Mouse (Mus musculus) forebrain, postnatal 0 days (tissue): ENCODE measurements around the gene Fam57b. TPM values are rescaled to one million over a fixed set of nuclear protein-coding genes. Genes with fewer than 3 reads are reported as not detected.

Experiments used
- ATAC-seq: fragments of 200-750 bp; cut with Nextera tagmentation; 2 replicates; pipeline ENCODE4 v1.8.0; 2017; ENCODE audit warnings: mild to moderate bottlenecking, moderate library complexity
- DNase-seq: peaks from one replicate; pipeline ENCODE4 v3.0.0-alpha.2; 2015
- H3K27ac ChIP-seq: fragments of 300-500 bp; sonication (generic); 2 replicates; pipeline ENCODE4 v1.5.1; 2014; ENCODE audit warnings: low read depth, mild to moderate bottlenecking, antibody characterized with exemption, low read length, moderate library complexity, mixed read lengths
- H3K27me3 ChIP-seq: fragments of 300-500 bp; sonication (generic); 2 replicates; pipeline ENCODE4 v1.6.1; 2014; ENCODE audit warnings: mild to moderate bottlenecking, low read length, mixed read lengths; ENCODE audit not compliant: insufficient read depth
- H3K36me3 ChIP-seq: fragments of 300-500 bp; sonication (generic); 2 replicates; pipeline ENCODE4 v1.6.1; 2014; ENCODE audit warnings: mild to moderate bottlenecking, moderate library complexity; ENCODE audit not compliant: insufficient read depth
- H3K4me1 ChIP-seq: fragments of 300-500 bp; sonication (generic); 2 replicates; pipeline ENCODE4 v1.6.1; 2014; ENCODE audit warnings: antibody characterized with exemption; ENCODE audit not compliant: insufficient read depth
- H3K4me2 ChIP-seq: fragments of 300-500 bp; sonication (generic); 2 replicates; pipeline ENCODE4 v1.6.1; 2014; ENCODE audit warnings: low read depth, mild to moderate bottlenecking, moderate library complexity
- H3K4me3 ChIP-seq: fragments of 300-500 bp; sonication (generic); 2 replicates; pipeline ENCODE4 v1.5.1; 2014; ENCODE audit warnings: low read depth, low read length, mixed read lengths
- H3K9ac ChIP-seq: fragments of 300-500 bp; sonication (generic); 2 replicates; pipeline ENCODE4 v1.6.1; 2014; ENCODE audit warnings: mild to moderate bottlenecking
- H3K9me3 ChIP-seq: fragments of 300-500 bp; sonication (generic); 2 replicates; pipeline ENCODE4 v1.6.1; 2016; ENCODE audit warnings: low read length
- CTCF ChIP-seq: sonication (generic); IDR thresholded peaks from 2 replicates; pipeline ENCODE4 v1.5.1; 2016; ENCODE audit warnings: antibody characterized with exemption, control low read depth, low read depth
- WGBS: fragments of 180-500 bp; shearing (Covaris S2); extraction: QIAGEN DNeasy Blood & Tissue Kit; methylation state at CpG from one replicate; pipeline ENCODE4 v1.1.7; 2014; 5-methylcytosine and 5-hydroxymethylcytosine counted together
- polyA plus RNA-seq: library from polyadenylated mRNA; unstranded; fragments of >200 nt; fragmentation: Nextera tagmentation; extraction: Ambion mirVana; gene quantifications from 2 replicates; pipeline ENCODE4 v1.2.1, GENCODE M21; 2015
- total RNA-seq: library from RNA; depleted of rRNA; stranded (reverse); fragments of >200 nt; gene quantifications from 2 replicates; pipeline ENCODE4 v1.2.3, GENCODE M21; 2014

Gene Fam57b
- total and polyA plus RNA-seq, 2 experiments from 2014 or later: 34.4 to 42.6 TPM

DNA sequence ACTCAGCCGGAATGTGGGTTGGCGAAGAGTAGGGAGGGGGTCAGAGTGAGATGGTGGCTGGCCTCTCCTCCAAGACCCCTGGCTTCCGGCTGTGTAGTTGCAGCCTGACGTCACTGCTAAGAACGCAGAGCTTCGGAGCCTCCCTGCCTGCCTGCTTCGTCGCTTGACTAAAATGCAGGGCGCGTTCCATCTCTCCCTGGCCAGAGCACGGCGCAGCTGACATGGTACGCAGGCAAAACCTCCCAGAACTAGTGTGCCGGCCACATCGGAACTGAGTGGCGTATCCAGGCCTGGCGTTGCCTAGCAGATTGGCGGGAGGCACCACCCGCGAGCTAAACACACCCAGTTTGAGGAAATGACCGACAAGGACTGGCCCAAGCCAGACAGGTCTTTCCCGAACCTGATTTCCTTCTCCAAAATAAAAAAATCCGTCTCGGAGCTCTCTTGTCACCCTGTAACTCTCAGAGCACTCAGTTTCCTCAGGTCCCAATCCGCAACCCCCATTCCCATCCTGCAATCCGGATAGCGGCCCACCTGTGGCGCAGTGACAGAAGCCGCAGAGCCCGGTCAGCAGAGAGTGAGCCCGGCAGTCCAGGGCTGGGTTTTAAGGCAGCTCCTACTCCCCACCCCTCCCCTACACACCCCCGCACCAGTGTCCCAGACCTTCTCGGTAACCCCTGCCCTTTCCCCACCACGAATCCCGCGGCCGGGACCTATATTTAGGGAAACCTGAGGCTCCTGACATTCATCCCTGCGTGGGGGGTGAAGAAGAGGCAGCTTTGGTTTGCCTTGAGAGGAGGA lies 2.2 kb downstream of the Fam57b start:
- DNase-seq (peak; percentile 92), ATAC-seq (peak; percentile 93)
- no peaks in the 10 kb centered on the region for H3K9me3 ChIP-seq
- H3K27me3 ChIP-seq: no peaks in the 10 kb centered on the region
- peak overlapping the region; percentile 77 for H3K4me2 ChIP-seq
- peak; percentile 56 for TF ChIP-seq CTCF
- peaks cover 7% of the 10 kb centered on the region for H3K4me1 ChIP-seq
- H3K27ac ChIP-seq: peak overlapping the region; percentile 95
- peaks cover 29% of the 10 kb centered on the region for H3K36me3 ChIP-seq
- WGBS: 2% methylated on average over 38 of the region's 38 CpGs
- peak overlapping the region; percentile 81 for H3K4me3 ChIP-seq
- H3K9ac ChIP-seq: peak overlapping the region; percentile 81

DNA sequence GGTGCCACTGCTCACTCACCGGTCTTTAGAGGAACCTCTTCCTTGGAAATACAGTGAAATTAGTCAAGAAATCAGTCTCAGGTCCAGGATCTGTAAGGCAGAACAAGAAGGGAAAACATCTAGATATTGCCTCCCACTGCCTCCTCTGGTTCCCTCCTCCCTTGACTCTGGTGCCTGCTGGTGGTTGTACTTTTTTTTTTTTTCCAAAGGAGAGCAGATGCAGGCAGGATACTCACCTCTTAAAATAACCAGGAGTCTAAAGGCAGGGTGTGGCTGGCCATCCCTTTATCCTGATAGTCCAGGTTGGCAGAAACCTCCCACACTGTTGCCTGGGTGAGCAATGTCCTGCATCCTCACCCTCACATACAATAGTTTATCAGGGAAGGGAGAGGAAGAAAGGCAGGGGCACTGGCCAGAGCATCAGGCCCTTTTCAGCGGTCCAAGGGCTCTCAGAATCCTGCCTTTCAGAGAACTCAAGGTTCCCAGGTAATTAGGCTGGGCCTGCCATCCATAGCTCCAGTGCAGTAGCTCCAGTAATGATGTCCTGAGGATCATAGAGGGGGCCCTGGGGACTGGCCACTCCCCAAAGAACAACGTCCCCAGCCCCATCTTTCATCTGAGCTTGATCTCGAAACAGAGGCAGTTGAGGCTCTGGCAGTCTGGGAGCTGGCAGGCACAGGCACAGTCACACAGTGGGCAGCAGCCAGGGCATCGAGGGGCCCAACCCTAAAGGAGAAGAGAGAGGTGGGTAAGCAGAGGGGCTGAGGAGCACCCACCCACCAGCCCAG lies 3.0 kb downstream of the Fam57b start:
- Histone ChIP-seq H3K4me1 (peaks cover 7% of the 10 kb centered on the region), H3K4me2 (peak overlapping the region; percentile 77), H3K9me3 (no peaks in the 10 kb centered on the region), H3K36me3 (peaks cover 21% of the 10 kb centered on the region), H3K27ac (peak overlapping the region; percentile 95), H3K27me3 (no peaks in the 10 kb centered on the region), H3K4me3 (peak overlapping the region; percentile 81), H3K9ac (peak overlapping the region; percentile 81)
- TF ChIP-seq CTCF: no peak
- DNase-seq (no peak), ATAC-seq (no peak)
- WGBS: 37% methylated on average over 5 of the region's 5 CpGs

DNA sequence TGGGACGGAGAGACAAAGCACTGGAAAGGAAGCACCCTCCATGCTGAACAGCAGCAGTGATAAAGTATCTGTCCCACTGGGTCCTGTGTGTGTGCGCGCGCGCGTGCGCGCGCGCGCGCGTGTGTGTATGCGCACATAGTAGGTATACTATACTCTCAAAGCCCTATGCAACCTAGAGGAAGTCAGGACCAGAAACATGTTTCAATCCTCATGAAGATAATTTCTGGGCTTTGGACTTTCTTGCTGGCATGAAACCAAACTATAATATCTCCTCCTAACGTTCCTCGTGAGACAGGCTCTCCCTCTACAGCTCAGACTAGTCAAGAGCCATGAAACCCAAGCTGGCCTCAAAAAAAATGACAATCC lies 3.6 kb downstream of the Fam57b start:
- Histone ChIP-seq H3K36me3 (peaks cover 15% of the 10 kb centered on the region), H3K27ac (no peak overlapping the region), H3K4me2 (no peak overlapping the region), H3K4me3 (no peak overlapping the region), H3K9me3 (no peaks in the 10 kb centered on the region), H3K4me1 (peaks cover 7% of the 10 kb centered on the region), H3K9ac (no peak overlapping the region), H3K27me3 (no peaks in the 10 kb centered on the region)
- TF ChIP-seq CTCF: no peak
- 93% methylated on average over 16 of the region's 16 CpGs for WGBS
- no peak for DNase-seq
- no peak for ATAC-seq

DNA sequence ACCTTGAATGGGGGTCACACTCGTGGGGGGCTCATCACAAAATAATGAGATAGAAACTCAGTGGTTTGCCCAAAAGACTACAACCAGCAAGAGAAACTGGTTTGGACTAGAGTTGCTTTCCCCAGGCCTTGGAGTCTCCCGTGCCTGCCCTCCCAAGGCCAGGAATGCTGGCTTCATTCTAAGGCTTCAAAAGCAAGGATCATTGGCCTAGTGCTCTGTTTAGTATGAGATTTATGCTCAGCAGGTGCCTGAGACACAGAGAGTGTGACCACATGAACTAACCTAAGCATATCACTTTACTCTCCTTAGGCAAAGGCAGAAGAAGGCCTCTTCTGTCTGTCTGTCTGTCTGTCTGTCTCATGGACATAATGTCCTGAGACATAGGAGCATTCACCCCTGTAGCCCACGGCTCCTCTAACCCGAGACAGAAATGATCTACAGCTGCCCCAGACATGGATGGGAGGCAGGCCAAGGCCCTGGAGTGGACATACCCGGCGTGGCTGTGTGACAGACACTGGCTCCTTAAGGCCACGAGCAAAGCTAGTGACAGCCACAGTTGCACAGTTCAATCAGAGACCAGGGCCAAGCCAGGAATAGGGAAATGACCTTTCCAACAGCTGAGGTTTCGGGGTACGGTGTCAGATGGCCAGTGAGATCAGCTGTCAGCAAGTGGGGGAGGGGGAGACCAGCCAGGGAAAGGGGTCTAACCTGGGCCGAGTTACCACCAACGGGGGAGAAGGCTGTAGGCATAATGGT lies 4.8 kb downstream of the Fam57b start:
- H3K4me2 ChIP-seq: no peak overlapping the region
- H3K4me3 ChIP-seq: no peak overlapping the region
- no peaks in the 10 kb centered on the region for H3K9me3 ChIP-seq
- peaks cover 8% of the 10 kb centered on the region; the same call in 1 of the 2 replicates for H3K36me3 ChIP-seq
- 89% methylated on average over 11 of the region's 11 CpGs for WGBS
- peaks cover 7% of the 10 kb centered on the region for H3K4me1 ChIP-seq
- H3K27ac ChIP-seq: no peak overlapping the region
- H3K27me3 ChIP-seq: no peaks in the 10 kb centered on the region
- ATAC-seq (no peak), DNase-seq (no peak)
- TF ChIP-seq CTCF: no peak
- H3K9ac ChIP-seq: no peak overlapping the region

DNA sequence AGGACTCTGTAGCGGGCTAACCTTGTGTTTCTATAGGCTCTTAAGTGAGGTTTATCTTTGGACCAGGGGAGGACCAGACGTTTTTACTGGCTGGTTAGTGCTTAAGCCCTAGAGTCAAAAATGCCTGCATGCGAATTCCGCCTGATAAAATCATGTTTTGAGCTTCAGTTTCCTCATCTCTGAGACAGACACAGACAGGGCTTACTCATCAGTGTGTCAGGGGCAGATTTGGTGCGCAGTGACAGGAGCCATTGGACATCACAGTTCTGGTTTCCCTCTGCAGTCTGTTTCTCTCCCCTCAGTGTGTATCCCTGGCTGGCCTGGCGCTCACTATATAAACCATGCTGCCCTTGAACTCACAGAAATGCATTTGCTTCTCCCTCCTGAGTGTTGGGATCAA lies 5.7 kb downstream of the Fam57b start:
- Histone ChIP-seq H3K4me2 (no peak overlapping the region), H3K4me3 (no peak overlapping the region), H3K27ac (no peak overlapping the region), H3K27me3 (no peaks in the 10 kb centered on the region), H3K36me3 (peaks cover 8% of the 10 kb centered on the region; the same call in 1 of the 2 replicates), H3K4me1 (peaks cover 3% of the 10 kb centered on the region), H3K9ac (no peak overlapping the region), H3K9me3 (no peaks in the 10 kb centered on the region)
- DNase-seq (no peak), ATAC-seq (no peak)
- no peak for TF ChIP-seq CTCF
- 94% methylated on average over 6 of the region's 6 CpGs for WGBS

DNA sequence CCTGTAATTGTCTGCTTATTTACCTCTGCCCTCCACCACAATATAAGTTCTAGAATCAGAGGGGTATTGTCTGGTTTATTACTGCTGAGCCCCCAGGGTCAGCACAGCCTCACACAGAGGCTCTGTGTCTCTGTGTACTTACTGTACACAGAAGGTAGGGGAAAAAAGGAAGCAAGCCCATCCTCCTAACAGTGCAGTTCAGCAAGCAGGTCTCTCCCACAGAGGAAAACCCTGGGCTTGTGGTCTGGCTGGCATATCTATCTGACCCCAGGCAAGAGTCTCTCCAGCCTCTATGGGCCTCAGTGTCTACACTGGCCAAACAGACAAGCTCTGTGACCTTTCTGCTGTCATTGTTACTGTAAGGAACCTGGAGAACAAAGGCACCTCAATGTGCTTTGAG lies 6.3 kb downstream of the Fam57b start:
- Histone ChIP-seq H3K4me3 (no peak overlapping the region), H3K36me3 (peaks cover 8% of the 10 kb centered on the region; the same call in 1 of the 2 replicates), H3K4me1 (peaks cover 3% of the 10 kb centered on the region), H3K9ac (no peak overlapping the region), H3K27me3 (no peaks in the 10 kb centered on the region), H3K9me3 (no peaks in the 10 kb centered on the region), H3K4me2 (no peak overlapping the region), H3K27ac (no peak overlapping the region)
- ATAC-seq (no peak), DNase-seq (no peak)
- no peak for TF ChIP-seq CTCF

DNA sequence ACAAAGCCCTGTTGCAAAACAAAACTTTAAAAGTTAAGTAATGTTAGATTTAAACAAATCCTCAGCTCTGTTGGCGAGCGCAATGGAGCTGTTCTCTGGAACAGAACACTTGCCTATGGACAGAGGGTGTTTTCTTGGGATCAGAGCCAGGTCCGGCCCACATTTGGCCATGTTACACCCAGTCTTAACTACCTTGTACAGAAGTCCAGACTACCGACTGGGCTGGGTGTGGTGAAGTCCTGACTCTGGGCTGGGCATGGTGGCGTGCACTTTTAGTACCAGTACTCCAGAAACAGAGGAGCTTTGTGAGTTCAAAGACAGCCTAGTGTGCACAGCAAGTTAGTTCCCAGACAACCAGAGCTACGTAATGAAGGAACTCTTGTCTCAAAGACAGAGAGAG lies 9.5 kb downstream of the Fam57b start:
- WGBS: 70% methylated on average over 6 of the region's 6 CpGs

More for the DNA sequence above, 9.5 kb downstream of the Fam57b start:
- H3K9ac ChIP-seq: no peak overlapping the region
- no peak overlapping the region for H3K4me3 ChIP-seq
- H3K9me3 ChIP-seq: no peaks in the 10 kb centered on the region
- no peak for TF ChIP-seq CTCF
- H3K27me3 ChIP-seq: no peaks in the 10 kb centered on the region
- H3K27ac ChIP-seq: no peak overlapping the region
- ATAC-seq (no peak), DNase-seq (no peak)
- H3K36me3 ChIP-seq: peaks cover 8% of the 10 kb centered on the region; the same call in 1 of the 2 replicates
- no peak overlapping the region for H3K4me2 ChIP-seq
- H3K4me1 ChIP-seq: no peaks in the 10 kb centered on the region
